Mouse (Mus musculus) forebrain, embryonic 12.5 days (tissue): ENCODE data around the gene Gtf2i. TPM values are rescaled to one million over a fixed set of nuclear protein-coding genes. Genes with fewer than 3 reads are reported as not detected.

Source experiments
- ATAC-seq: fragments of 200-750 bp; cut with Nextera tagmentation; 2 replicates; pipeline ENCODE4 v1.8.0; 2017; ENCODE audit warnings: moderate TSS enrichment; ENCODE audit not compliant: low FRiP score
- H3K27ac ChIP-seq: fragments of 300-500 bp; sonication (generic); 2 replicates; pipeline ENCODE4 v1.5.1; 2016; ENCODE audit warnings: mild to moderate bottlenecking
- H3K27me3 ChIP-seq: fragments of 300-500 bp; sonication (generic); 2 replicates; pipeline ENCODE4 v1.6.1; 2016; ENCODE audit warnings: mild to moderate bottlenecking
- H3K36me3 ChIP-seq: fragments of 300-500 bp; sonication (generic); replicated peaks from 2 replicates; pipeline ENCODE4 v1.6.1; 2016; ENCODE audit warnings: mild to moderate bottlenecking
- H3K4me1 ChIP-seq: fragments of 300-500 bp; sonication (generic); 2 replicates; pipeline ENCODE4 v1.6.1; 2016
- H3K4me2 ChIP-seq: fragments of 300-500 bp; sonication (generic); 2 replicates; pipeline ENCODE4 v1.6.1; 2016; ENCODE audit warnings: mild to moderate bottlenecking, moderate library complexity
- H3K4me3 ChIP-seq: fragments of 300-500 bp; sonication (generic); replicated peaks from 2 replicates; pipeline ENCODE4 v1.5.1; 2016; ENCODE audit warnings: mild to moderate bottlenecking
- H3K9ac ChIP-seq: fragments of 300-500 bp; sonication (generic); 2 replicates; pipeline ENCODE4 v1.6.1; 2016; ENCODE audit warnings: mild to moderate bottlenecking
- H3K9me3 ChIP-seq: fragments of 300-500 bp; sonication (generic); 2 replicates; pipeline ENCODE4 v1.6.1; 2016
- WGBS: fragments of 180-500 bp; shearing (Covaris S2); methylation state at CpG from one replicate; pipeline ENCODE4 v1.1.7; 2016; 5-methylcytosine and 5-hydroxymethylcytosine counted together
- microRNA-seq: library from miRNA; unstranded; fragments of <30 nt; microRNA quantifications from one replicate; pipeline ENCODE4, GENCODE M21; 2017
- polyA plus RNA-seq: library from polyadenylated mRNA; unstranded; fragments of >200 nt; fragmentation: Nextera tagmentation; extraction: Ambion mirVana; gene quantifications from 2 replicates; pipeline ENCODE4 v1.2.1, GENCODE M21; 2016

Gene Gtf2i
- polyA plus RNA-seq, 1 experiment from 2014 or later = 245 TPM

DNA sequence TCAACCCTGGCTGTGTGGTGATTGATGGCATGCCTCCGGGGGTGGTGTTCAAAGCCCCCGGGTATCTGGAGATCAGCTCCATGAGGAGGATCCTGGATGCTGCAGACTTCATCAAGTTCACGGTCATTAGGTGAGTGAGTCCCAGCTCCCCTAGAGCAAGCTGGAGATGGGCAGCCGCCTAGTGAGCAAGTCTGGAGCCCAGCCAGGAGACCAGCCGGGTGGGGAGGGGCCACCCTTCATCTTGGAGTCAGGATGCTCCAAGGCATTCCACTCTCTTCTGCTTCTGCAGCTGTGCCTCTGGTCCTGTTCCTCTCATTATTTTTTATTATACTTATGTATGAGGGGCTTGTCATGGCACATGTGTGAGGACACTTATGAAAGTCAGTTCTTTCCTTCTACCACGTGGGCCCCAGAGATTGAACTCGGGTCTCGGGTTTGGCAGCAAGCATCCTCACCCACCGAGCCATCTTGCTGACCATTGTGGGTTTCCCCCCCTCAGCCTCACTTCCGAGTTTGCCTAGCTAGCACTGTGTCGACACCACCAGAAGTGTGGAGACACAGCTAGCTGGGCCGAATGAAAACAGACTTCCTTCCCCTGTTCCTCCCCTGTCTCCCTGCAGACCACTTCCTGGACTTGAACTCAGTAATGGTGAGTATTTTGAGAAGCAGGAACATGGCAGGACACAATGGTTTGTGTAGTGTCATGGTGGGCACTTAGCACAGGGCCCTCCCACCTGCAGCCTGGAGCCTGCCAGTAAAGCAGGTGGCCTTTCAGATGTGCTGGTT, 100.3 kb downstream of the Gtf2i start:
- H3K36me3 ChIP-seq = peaks cover 21% of the 10 kb centered on the region
- H3K4me2 ChIP-seq = no peak overlapping the region
- ATAC-seq = no peak
- H3K27ac ChIP-seq = no peak overlapping the region
- 84% methylated on average over 12 of the region's 12 CpGs for WGBS
- H3K27me3 ChIP-seq = no peaks in the 10 kb centered on the region
- H3K4me3 ChIP-seq = no peak overlapping the region
- no peaks in the 10 kb centered on the region for H3K9me3 ChIP-seq
- H3K4me1 ChIP-seq = no peaks in the 10 kb centered on the region
- H3K9ac ChIP-seq = no peak overlapping the region

DNA sequence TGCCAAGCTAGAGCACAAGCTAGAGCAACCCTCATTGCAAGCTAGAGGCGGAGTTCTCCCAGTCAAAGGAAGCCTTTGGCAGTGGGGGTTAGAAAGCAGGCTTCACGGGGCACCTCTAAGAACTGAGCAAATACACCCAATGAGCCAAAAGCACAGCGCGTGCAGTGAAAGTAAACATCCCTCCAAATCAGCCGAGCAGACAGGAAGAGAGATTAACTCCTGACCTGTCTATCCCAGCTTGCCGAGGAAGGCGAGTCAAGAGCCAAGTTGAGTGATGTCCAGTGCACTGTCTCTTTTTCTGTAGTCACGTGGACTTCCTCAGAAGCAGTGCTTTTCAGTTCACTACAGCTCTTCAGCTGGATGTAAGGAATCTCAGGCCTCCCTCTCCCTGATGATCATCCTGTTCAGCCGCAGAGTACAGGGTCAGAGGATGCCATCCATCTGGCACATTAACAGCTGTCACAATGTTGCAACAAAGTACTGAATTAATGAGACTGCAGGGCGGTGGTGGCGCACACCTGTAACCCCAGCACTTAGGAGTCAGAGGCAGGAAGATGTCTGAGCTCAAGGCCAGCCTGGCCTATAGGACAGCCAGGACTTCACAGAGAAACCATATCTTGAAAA, 104.5 kb downstream of the Gtf2i start:
- no peak for ATAC-seq
- no peak overlapping the region for H3K4me3 ChIP-seq
- H3K9me3 ChIP-seq = 0 out of 2 replicates have a peak, but pooled peaks cover 3% of the 10 kb centered on the region
- no peak overlapping the region for H3K4me2 ChIP-seq
- 77% methylated on average over 11 of the region's 11 CpGs for WGBS
- H3K9ac ChIP-seq = no peak overlapping the region
- peaks cover 6% of the 10 kb centered on the region; the same call in 1 of the 2 replicates for H3K36me3 ChIP-seq
- no peaks in the 10 kb centered on the region for H3K27me3 ChIP-seq
- no peaks in the 10 kb centered on the region for H3K4me1 ChIP-seq
- no peak overlapping the region for H3K27ac ChIP-seq

DNA sequence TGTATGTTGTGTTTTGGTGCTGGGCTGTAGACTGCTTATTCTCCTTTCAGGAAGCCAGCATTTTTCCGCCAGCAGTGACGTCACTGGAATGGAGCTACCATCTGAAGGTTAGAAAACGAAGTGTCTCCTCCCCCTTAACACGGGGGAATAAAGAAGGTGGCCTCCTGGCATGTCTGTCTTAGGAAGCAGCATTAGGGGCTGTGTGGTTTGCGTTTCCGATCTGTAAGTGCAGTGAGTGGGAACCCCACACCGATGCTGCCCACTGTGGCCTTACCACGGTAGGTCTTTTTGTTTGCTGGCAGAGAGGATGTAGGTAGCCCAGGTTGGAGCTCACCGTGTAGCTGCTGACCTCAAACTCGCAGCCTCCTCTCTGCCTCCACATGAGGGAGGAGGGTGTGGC, 107.8 kb downstream of the Gtf2i start:
- H3K4me1 ChIP-seq = no peaks in the 10 kb centered on the region
- 0 out of 2 replicates have a peak, but pooled peaks cover 3% of the 10 kb centered on the region for H3K9me3 ChIP-seq
- no peak overlapping the region for H3K4me3 ChIP-seq
- H3K27ac ChIP-seq = no peak overlapping the region
- no peak overlapping the region for H3K4me2 ChIP-seq
- no peak overlapping the region for H3K9ac ChIP-seq
- H3K27me3 ChIP-seq = no peaks in the 10 kb centered on the region
- peaks cover 23% of the 10 kb centered on the region for H3K36me3 ChIP-seq
- no peak for ATAC-seq
- WGBS = 86% methylated on average over 10 of the region's 10 CpGs

DNA sequence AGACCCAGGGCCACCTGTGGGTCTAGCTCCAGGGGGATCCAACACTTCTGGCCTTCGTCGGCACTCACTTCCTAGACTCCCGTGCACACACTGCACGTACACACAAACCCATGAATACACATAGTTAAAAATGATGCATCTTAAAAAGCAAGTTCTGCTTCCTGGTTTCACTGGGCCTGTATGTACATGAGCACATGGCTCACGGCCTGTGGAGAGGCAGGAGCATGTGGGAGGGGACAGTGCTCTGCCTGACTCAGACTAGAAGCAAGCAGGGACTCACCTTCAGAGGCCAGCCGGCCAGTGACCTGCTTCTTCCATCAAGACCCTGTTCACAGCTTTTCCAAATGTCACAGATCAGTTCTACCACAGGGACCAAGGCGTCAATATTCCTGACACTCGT, 120.9 kb downstream of the Gtf2i start:
- H3K4me3 ChIP-seq = no peak overlapping the region
- ATAC-seq = no peak
- no peaks in the 10 kb centered on the region for H3K9me3 ChIP-seq
- H3K36me3 ChIP-seq = peaks cover 36% of the 10 kb centered on the region
- no peak overlapping the region for H3K4me2 ChIP-seq
- no peaks in the 10 kb centered on the region for H3K27me3 ChIP-seq
- 88% methylated on average over 8 of the region's 8 CpGs for WGBS
- H3K27ac ChIP-seq = no peak overlapping the region
- H3K4me1 ChIP-seq = no peaks in the 10 kb centered on the region
- H3K9ac ChIP-seq = no peak overlapping the region

DNA sequence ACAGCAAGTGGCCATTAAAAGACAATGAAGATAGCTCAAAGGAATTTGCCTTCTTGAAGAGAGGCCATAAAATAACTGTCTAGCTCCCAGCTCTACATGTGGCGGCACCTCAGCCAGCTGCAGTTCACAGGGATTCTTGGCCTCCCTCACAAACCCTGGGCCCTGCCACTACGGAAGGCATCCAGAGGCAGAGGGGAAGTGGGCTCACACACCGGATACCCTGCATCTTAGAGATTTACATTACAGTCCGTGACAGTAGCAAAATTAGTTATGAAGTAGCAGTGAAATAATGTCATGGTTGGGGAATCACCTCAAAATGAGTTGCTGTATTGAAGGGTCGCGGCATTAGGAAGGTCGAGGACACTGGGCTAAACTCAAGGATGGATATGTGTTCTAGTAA, 126.0 kb downstream of the Gtf2i start:
- ATAC-seq = no peak
- Histone ChIP-seq H3K9ac (no peak overlapping the region), H3K27me3 (no peaks in the 10 kb centered on the region), H3K4me1 (peaks cover 1% of the 10 kb centered on the region), H3K27ac (no peak overlapping the region), H3K4me2 (no peak overlapping the region), H3K9me3 (no peaks in the 10 kb centered on the region), H3K36me3 (peaks cover 4% of the 10 kb centered on the region), H3K4me3 (no peak overlapping the region)
- WGBS = 90% methylated on average over 7 of the region's 7 CpGs

Small RNA genes within 50 kb of the gene (microRNA-seq; reads per million reads assigned to microRNA genes)
- not detected for gene Mir3965

Other genes with a start within 250 kb of the Gtf2i start
- gene Castor2, start 215.0 kb downstream of the Gtf2i start, polyA plus RNA-seq = 19.4 and 23.1 TPM in 2 replicates
- 29.4 TPM in 2 replicates for gene Rcc1l, start 138.0 kb downstream of the Gtf2i start, polyA plus RNA-seq
- 11.6 and 12.4 TPM in 2 replicates for gene Gtf2ird2, start 130.7 kb downstream of the Gtf2i start, polyA plus RNA-seq
- 1.4 and 2.0 TPM in 2 replicates for gene Ncf1, start 85.1 kb downstream of the Gtf2i start, polyA plus RNA-seq
- gene Gtf2ird1, start 142.0 kb upstream of the Gtf2i start, polyA plus RNA-seq = 111 and 112 TPM in 2 replicates
- gene Clip2, start 237.7 kb upstream of the Gtf2i start, polyA plus RNA-seq = 9.8 and 11.1 TPM in 2 replicates
- gene Syna, start 245.4 kb upstream of the Gtf2i start, polyA plus RNA-seq = 0.14 and 0.27 TPM in 2 replicates